Mouse (Mus musculus) yolk sac, embryonic 10.5 days (tissue): ENCODE measurements at regions not wholly inside any gene's neighbourhood (a gene's known extent, or its start where the extent isn't known, plus 50 kb on each side); places are given as distances from the start of the nearest gene placed in this dataset.

Source experiments
- DNase-seq: peaks from one replicate; pipeline ENCODE4 v3.0.0-alpha.2; 2017; ENCODE audit warnings: low spot score

- no peak for DNase-seq
These were observed 237.4 kb upstream of the Cxcr4 start for GRCm38 (mm10) chr1:128829536-128829935.

GRCm38 (mm10) chr1:128826419-128826818 lies 234.3 kb upstream of the Cxcr4 start:
- no peak for DNase-seq

- DNase-seq, result no peak
These were observed 233.0 kb upstream of the Cxcr4 start for GRCm38 (mm10) chr1:128824916-128825683.

DNA sequence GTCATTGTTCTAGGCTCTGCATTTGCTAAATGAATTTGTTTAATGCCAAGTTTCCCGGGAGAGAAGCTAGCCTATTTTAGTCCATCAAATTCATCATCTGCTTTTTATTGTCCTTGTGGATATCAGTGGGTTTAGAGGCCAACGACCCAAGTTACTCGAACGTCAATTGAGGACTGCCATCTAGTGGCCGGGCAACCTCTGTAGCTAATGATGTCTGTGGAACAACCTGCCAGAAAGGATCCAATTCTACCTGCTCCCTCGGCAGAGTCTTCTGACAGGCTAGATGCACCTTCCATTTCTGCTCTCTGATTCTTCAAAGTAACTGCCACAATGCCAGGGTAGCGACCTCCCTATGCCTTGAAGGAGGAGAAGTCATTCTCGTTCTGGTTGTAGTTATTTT lies 232.1 kb upstream of the Cxcr4 start:
- peak; percentile 50 for DNase-seq

GRCm38 (mm10) chr1:128821991-128822390 lies 229.9 kb upstream of the Cxcr4 start:
- DNase-seq, result no peak

GRCm38 (mm10) chr1:128820527-128820926 lies 228.4 kb upstream of the Cxcr4 start:
- DNase-seq, result no peak

- no peak for DNase-seq
These were observed 227.5 kb upstream of the Cxcr4 start for GRCm38 (mm10) chr1:128819611-128820010.

- DNase-seq, result no peak
These were observed 221.3 kb upstream of the Cxcr4 start for GRCm38 (mm10) chr1:128813379-128813778.

DNA sequence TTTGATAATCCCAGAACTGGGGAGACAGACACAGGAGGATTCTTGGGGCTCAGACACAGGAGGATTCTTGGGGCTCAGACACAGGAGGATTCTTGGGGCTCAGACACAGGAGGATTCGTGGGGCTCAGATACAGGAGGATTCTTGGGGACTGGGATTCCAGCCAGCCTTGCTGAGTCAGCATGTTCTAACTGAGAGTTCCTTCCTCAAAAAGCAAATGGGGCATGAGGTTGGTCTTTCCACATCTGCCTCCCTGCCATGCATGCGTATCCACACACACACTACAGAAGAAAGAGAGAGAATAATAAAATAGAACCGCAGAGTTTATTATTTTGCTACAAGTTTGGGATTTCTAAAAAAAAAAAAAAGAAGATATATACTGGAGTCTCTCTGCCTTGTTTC lies 218.8 kb upstream of the Cxcr4 start:
- no peak for DNase-seq

- no peak for DNase-seq
These were observed 218.0 kb upstream of the Cxcr4 start for GRCm38 (mm10) chr1:128810094-128810493.

DNA sequence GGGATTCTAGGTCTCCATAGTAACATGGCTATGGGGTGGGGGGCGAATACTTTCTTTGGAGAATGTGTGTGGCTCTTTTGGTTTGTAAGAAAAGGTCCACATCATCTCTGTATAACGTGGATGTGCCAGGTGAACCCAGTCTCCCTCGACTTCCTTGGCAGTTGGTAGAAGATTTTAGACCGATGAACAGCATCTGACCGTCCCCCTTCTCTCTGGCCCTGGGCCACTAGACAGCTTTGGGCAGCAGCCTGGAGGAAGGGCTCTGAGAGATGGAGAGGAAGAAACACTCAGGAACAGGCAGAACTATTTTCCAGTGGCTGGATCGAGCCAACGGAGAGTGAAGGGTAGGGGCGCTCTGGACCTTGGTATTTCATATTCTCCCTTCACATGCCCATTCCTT lies 217.5 kb upstream of the Cxcr4 start:
- no peak for DNase-seq

DNA sequence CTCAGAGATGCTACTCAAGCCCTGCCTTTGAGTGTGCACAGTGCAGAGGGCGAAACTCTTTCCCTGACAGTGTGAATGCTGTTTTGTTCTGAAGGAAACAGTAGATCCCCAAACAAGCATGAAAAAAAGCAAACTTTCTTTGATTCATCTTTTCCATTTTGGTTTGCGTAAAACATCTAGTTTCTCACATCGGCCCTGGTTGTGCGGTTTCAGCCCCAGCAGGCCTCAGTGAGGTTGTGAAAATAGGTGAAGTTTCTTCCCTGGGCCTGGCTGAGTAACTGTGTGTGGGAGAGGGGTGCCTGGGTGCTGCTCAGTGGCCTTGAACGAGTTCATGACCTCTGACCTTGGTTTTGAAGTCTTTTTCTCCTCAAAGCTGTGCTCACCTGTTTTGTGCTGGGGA lies 216.5 kb upstream of the Cxcr4 start:
- no peak for DNase-seq

GRCm38 (mm10) chr1:128805687-128806653 lies 213.9 kb upstream of the Cxcr4 start:
- DNase-seq, result no peak

DNA sequence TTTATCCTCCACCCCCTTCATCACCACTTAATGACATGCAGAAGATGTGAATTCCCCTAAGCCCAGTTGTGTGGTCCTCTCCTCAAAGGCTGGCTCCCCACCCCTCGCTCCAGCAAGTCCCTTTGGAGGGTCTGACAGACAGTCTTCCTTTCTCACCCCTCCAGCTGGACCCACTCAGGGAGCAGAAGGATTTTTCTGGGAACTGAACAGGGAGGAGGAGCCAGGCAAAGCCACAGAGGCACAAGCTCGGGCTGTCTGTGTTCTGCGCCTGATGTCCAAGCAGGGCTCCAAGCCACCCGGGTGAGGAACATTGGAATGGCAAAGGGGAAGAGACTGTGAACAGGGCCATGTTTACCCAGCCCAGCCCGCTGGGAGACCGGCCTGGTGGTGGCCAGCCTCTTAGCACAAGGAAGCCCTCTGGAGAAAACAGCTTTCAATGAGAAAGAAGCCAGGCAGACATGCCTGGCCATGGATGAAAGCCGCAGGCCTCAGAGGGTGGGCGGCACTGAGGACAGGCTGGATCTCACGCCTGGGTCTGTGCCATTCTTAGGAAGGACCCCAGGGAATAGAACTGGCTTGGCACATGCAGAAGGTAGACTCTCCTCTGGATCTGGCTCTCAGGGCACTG lies 211.5 kb upstream of the Cxcr4 start:
- no peak for DNase-seq

- DNase-seq, result no peak
These were observed 211.0 kb upstream of the Cxcr4 start for GRCm38 (mm10) chr1:128803058-128803432.

GRCm38 (mm10) chr1:128798721-128799120 lies 206.6 kb upstream of the Cxcr4 start:
- no peak for DNase-seq

- DNase-seq, result no peak
These were observed 203.6 kb upstream of the Cxcr4 start for GRCm38 (mm10) chr1:128795654-128796053.

DNA sequence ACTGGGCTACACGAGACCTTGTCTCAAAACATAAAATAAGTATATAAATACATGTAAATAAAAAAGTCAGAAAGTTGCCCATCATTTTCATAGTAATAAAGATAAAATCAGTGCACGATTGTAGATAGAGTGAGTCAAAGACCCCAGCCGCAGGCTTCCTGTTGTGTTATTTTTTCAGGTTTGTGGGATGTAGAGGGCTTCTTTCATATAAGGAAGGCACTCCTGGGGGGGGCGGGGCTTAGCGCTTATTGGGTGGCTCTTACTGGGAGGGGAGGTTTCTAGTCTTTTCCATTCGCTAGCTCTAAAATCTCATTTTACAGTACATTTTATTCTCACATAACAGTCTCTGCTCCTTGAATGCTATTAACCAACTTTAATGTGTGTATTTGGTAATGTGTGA lies 198.8 kb upstream of the Cxcr4 start:
- no peak for DNase-seq

GRCm38 (mm10) chr1:128789567-128790335 lies 197.7 kb upstream of the Cxcr4 start:
- DNase-seq, result no peak

- no peak for DNase-seq
These were observed 196.1 kb upstream of the Cxcr4 start for GRCm38 (mm10) chr1:128788227-128788626.

DNA sequence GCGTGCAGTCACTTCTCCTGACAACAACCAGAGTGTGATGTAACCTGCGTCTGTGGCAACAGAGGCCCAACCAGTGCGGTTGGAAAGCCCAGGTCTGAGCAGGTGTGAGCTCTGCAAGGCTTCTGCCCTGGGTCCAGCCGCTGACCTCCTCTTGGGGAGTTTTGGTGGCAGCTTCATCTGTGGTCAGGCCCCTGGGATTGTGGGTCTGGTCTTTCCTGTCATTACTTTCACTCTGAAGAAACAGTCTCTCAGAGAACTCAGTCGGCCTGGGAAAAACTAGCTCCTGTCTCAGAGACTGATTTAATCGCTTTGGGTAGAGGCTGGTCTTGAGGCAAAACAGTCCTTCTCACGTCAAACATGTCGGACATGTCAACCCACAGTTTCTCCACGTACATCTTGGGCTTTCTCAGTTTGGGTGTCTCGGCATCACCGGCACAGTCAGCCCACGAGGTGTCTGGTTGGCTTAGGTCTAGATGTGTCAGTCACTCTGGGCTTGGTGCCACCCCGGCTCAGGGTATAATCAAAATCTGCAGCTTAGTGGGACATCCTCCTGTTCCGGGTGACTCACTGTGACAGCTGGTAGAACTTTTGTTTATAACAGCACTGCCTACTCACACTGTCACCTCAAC lies 195.0 kb upstream of the Cxcr4 start:
- no peak for DNase-seq
